Mouse (Mus musculus) MEL (cell line): ENCODE measurements around the gene Grifin.
A peak's percentile ranks its signal among the peaks of the same experiment; 100 is the strongest.

ENCODE experiments used
- BHLHE40 ChIP-seq: IDR thresholded peaks from 2 replicates; pipeline ENCODE4 v1.6.1; 2012; ENCODE audit warnings: low read depth, mild to moderate bottlenecking, inconsistent platforms, low read length, improper control_type of control experiment, borderline replicate concordance
- CTCF ChIP-seq, 3 experiments: IDR thresholded peaks in 2 of 3; conservative IDR thresholded peaks in 1 of 3; 2 replicates each; pipeline ENCODE4 v1.5.1; 2011 to 2012; ENCODE audit warnings: low read length in 3 of 3, low read depth in 2 of 3, mild to moderate bottlenecking in 2 of 3, improper control_type of control experiment in 1 of 3, inconsistent platforms in 1 of 3, mixed read lengths in 1 of 3, moderate library complexity in 1 of 3; ENCODE audit not compliant: control insufficient read depth in 1 of 3, insufficient read depth in 1 of 3, poor library complexity in 1 of 3, severe bottlenecking in 1 of 3
- ELF1 ChIP-seq: IDR thresholded peaks from 2 replicates; pipeline ENCODE4 v1.6.1; 2014; ENCODE audit warnings: low read depth, mild to moderate bottlenecking, inconsistent platforms, low read length, improper control_type of control experiment, moderate library complexity
- EP300 ChIP-seq, 2 experiments: IDR thresholded peaks; 2 replicates each; pipeline ENCODE4 v1.6.1; 2011; ENCODE audit warnings: improper control_type of control experiment in 2 of 2, low read length in 2 of 2, low read depth in 1 of 2, mild to moderate bottlenecking in 1 of 2
- GATA1 ChIP-seq: IDR thresholded peaks from 2 replicates; pipeline ENCODE4 v1.6.1; 2011; ENCODE audit warnings: low read depth, low read length, improper control_type of control experiment
- MAFK ChIP-seq: IDR thresholded peaks from 2 replicates; pipeline ENCODE4 v1.6.1; 2011; ENCODE audit warnings: low read depth, mild to moderate bottlenecking, low read length, improper control_type of control experiment, borderline replicate concordance
- MAX ChIP-seq: IDR thresholded peaks from 2 replicates; pipeline ENCODE4 v1.6.1; 2011; ENCODE audit warnings: low read length, improper control_type of control experiment
- POLR2A ChIP-seq, 2 experiments: IDR thresholded peaks; 2 replicates each; pipeline ENCODE4 v1.6.1; 2011 to 2012; ENCODE audit warnings: low read length in 2 of 2, mild to moderate bottlenecking in 2 of 2, control low read depth in 1 of 2, improper control_type of control experiment in 1 of 2, low read depth in 1 of 2, moderate library complexity in 1 of 2; ENCODE audit not compliant: control insufficient read depth in 1 of 2, insufficient read depth in 1 of 2, poor library complexity in 1 of 2
- POLR2AphosphoS2 ChIP-seq: IDR thresholded peaks from 2 replicates; pipeline ENCODE4 v1.6.1; 2011; ENCODE audit warnings: low read length, improper control_type of control experiment
- ZKSCAN1 ChIP-seq: IDR thresholded peaks from 2 replicates; pipeline ENCODE4 v1.6.1; 2012; ENCODE audit warnings: low read depth, mild to moderate bottlenecking, inconsistent platforms, low read length, improper control_type of control experiment, moderate library complexity

- TF ChIP-seq POLR2A (IDR thresholded peaks at IDR 0.05; ENCODE audit: control insufficient read depth in 1 of 2, insufficient read depth in 1 of 2, low read depth in 1 of 2, low read length in 2 of 2, poor library complexity in 1 of 2) (peak in 1 of 2 experiments; percentile 58; a peak in 2 of 4 replicates), BHLHE40 (no peak), POLR2AphosphoS2 (no peak), ZKSCAN1 (no peak), CTCF (IDR thresholded peaks at IDR 0.05 in 2 of 3, conservative IDR thresholded peaks at IDR 0.05 in 1 of 3; ENCODE audit: control insufficient read depth in 1 of 3, insufficient read depth in 1 of 3, low read depth in 2 of 3, low read length in 3 of 3, poor library complexity in 1 of 3, severe bottlenecking in 1 of 3) (no peak), ELF1 (peak; percentile 55), MAFK (no peak), GATA1 (peak; percentile 32; the same call in 1 of the 2 replicates), EP300 (IDR thresholded peaks at IDR 0.05; ENCODE audit: low read depth in 1 of 2, low read length in 2 of 2) (peak in 1 of 2 experiments; percentile 68; a peak in 2 of 4 replicates), MAX (0 out of 2 replicates have a peak, but pooled peaks have one; percentile 16)
Observed at GRCm38 (mm10) chr5:140596927-140597588, 32.2 kb upstream of the Grifin start.
